Mouse (Mus musculus) embryonic facial prominence, embryonic 15.5 days (tissue): ENCODE results near the gene Ikzf1. TPM values are rescaled to one million over a fixed set of nuclear protein-coding genes. Genes with fewer than 3 reads are reported as not detected.

ENCODE experiments used
- ATAC-seq: fragments of 200-750 bp; cut with Nextera tagmentation; 2 replicates; pipeline ENCODE4 v1.8.0; 2017; ENCODE audit warnings: low read depth, moderate TSS enrichment; ENCODE audit not compliant: insufficient number of reproducible peaks, low FRiP score, low TSS enrichment
- H3K27ac ChIP-seq: fragments of 300-500 bp; sonication (generic); replicated peaks from 2 replicates; pipeline ENCODE4 v1.5.1; 2015; ENCODE audit warnings: mild to moderate bottlenecking, inconsistent platforms
- H3K27me3 ChIP-seq: fragments of 300-500 bp; sonication (generic); 2 replicates; pipeline ENCODE4 v1.6.1; 2015; ENCODE audit warnings: inconsistent platforms
- H3K36me3 ChIP-seq: fragments of 300-500 bp; sonication (generic); 2 replicates; pipeline ENCODE4 v1.6.1; 2015; ENCODE audit warnings: mild to moderate bottlenecking, inconsistent platforms
- H3K4me1 ChIP-seq: fragments of 300-500 bp; sonication (generic); 2 replicates; pipeline ENCODE4 v1.6.1; 2015; ENCODE audit warnings: inconsistent platforms
- H3K4me2 ChIP-seq: fragments of 300-500 bp; sonication (generic); replicated peaks from 2 replicates; pipeline ENCODE4 v1.6.1; 2015; ENCODE audit warnings: mild to moderate bottlenecking, inconsistent platforms
- H3K4me3 ChIP-seq: fragments of 300-500 bp; sonication (generic); replicated peaks from 2 replicates; pipeline ENCODE4 v1.5.1; 2015; ENCODE audit warnings: mild to moderate bottlenecking, inconsistent platforms
- H3K9ac ChIP-seq: fragments of 300-500 bp; sonication (generic); 2 replicates; pipeline ENCODE4 v1.6.1; 2015; ENCODE audit warnings: inconsistent platforms
- H3K9me3 ChIP-seq: fragments of 300-500 bp; sonication (generic); replicated peaks from 2 replicates; pipeline ENCODE4 v1.6.1; 2016; ENCODE audit warnings: inconsistent platforms
- WGBS: fragments of 180-500 bp; shearing (Covaris S2); methylation state at CpG from one replicate; pipeline ENCODE4 v1.1.7; 2015; 5-methylcytosine and 5-hydroxymethylcytosine counted together
- polyA plus RNA-seq: library from polyadenylated mRNA; unstranded; fragments of >200 nt; fragmentation: Nextera tagmentation; extraction: Ambion mirVana; gene quantifications from 2 replicates; pipeline ENCODE4 v1.2.1, GENCODE M21; 2015

The Ikzf1 gene
- polyA plus RNA-seq, 1 experiment from 2014 or later: 2.2 TPM

DNA sequence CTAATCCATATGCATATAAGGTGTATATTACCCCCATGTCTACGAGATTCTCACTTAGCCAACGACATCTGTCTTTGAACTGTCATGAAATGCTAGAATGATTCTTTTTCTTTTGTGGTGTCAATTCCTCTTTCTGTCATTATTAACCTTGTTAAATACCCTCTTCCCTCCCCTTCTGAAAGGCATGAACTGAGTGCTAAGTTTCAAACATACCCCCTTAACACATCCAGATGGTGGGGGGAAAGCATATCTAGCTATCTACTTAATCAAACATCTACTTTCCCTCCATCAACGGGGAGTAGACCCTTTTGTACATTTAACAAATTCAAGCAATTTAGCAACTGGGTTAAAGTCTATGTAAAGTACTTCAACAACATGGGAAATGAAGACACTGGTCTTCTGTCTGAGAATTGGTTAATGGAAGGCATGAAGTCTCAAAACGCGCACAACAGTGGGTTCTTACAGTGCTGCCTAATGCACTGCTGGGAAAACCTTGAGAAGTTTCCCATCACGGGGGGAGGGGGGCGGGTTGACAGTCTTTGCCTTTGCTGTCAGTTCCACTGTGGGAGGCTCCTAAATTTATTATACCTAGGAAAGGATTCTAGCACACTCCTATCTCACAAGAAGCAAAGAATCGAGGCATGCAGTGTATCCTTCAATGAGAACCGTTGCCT is 8.6 kb upstream of the Ikzf1 start:
- no peak for ATAC-seq
- no peaks in the 10 kb centered on the region for H3K36me3 ChIP-seq
- 77% methylated on average over 9 of the region's 9 CpGs for WGBS

DNA sequence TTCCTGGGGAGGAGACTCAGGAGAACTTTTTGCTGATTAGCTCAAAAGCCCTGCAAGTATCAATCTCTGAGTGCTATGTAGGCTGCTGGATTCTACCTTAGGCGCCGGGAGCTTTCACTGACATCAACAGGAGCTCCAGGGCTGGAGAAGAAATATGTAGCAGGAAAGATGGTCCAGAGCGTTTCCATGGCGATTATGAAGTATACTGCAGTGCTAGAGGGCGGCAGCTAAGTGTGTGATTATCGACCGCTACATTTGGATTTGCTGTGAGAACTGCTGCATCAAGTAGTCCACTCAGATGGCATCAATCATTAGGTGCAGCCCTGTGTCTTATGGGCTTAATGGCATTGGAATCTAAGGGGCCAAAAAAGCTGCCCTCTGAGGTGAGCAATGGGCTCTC is 7.6 kb upstream of the Ikzf1 start:
- no peak for ATAC-seq
- Histone ChIP-seq H3K9ac (no peak overlapping the region), H3K27me3 (no peaks in the 10 kb centered on the region; the same call in 1 of the 2 replicates), H3K4me2 (no peak overlapping the region), H3K27ac (no peak overlapping the region), H3K4me3 (no peak overlapping the region), H3K4me1 (no peaks in the 10 kb centered on the region), H3K36me3 (no peaks in the 10 kb centered on the region), H3K9me3 (no peaks in the 10 kb centered on the region)
- 76% methylated on average over 7 of the region's 7 CpGs for WGBS

More for the DNA sequence above, 8.6 kb upstream of the Ikzf1 start:
- H3K4me2 ChIP-seq: no peak overlapping the region
- H3K4me1 ChIP-seq: no peaks in the 10 kb centered on the region
- no peak overlapping the region for H3K27ac ChIP-seq
- no peaks in the 10 kb centered on the region for H3K9me3 ChIP-seq
- H3K27me3 ChIP-seq: no peaks in the 10 kb centered on the region; the same call in 1 of the 2 replicates
- no peak overlapping the region for H3K9ac ChIP-seq
- H3K4me3 ChIP-seq: no peak overlapping the region

DNA sequence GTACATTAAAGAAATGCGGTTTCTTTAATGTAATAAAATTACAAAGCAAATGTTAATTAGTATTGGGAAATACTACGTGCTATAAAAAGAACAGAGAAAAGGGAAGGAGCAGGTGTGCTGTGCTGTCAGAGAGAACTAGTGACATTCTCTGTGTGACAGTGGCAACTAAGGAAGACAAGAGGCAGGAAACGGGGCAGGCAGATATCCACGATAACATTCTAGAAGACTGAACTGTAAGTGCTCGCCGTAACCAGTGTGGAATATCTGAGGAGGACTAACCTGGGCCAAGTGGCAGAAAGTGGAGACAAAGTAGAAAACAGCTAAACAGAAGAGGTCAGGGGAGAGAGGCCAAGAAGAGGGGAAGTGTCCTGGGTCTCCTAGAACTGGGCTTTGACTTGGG is 5.8 kb upstream of the Ikzf1 start:
- no peak for ATAC-seq
- H3K27ac ChIP-seq: no peak overlapping the region
- no peaks in the 10 kb centered on the region for H3K9me3 ChIP-seq
- H3K4me2 ChIP-seq: no peak overlapping the region
- WGBS: 76% methylated on average over 6 of the region's 6 CpGs
- H3K4me3 ChIP-seq: no peak overlapping the region
- H3K27me3 ChIP-seq: peaks cover 14% of the 10 kb centered on the region
- no peak overlapping the region for H3K9ac ChIP-seq
- H3K36me3 ChIP-seq: no peaks in the 10 kb centered on the region
- H3K4me1 ChIP-seq: no peaks in the 10 kb centered on the region

DNA sequence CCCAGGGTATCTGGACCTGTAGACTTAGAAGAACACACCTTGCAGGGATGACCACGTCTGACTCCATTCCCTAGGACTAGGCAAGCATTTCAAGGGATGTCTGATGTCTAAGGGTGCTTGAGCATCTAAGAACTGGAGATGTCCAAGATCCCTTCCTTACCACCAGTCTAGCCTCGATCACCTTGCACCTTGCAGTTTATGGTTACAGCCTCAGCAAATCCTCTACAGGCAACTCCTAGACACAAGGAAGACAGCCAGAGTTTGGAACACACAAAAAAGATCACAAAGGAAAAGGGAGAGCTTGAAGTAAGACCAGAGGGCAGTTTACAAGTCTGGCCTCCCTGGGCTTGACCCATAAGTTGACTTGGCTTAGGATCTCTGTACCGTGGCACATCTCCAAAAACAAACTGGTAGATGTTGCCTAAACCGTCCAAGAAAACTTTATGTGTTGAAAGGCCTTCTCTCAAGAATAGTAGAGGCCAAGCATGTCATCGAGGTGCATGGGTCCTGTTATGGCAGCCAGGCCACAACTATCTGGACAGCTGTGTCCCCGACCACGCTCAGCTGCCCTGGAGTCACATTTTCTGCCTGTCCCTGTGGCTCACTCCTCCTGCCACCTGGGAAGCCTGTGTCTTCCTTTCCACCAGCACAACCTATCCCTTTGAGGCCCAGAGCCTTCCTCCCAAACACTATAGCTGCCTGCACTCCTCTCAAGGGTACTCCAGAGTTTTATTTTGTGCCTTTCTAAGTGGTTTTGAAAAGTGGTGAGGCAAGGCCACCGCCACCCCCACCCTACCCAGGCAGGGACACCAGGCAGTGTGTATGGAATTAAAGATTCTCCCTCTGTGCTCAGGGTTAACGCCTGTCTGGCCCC is 510 bp upstream of the Ikzf1 start:
- H3K4me3 ChIP-seq: no peak overlapping the region
- H3K4me1 ChIP-seq: peaks cover 11% of the 10 kb centered on the region
- peaks cover 53% of the 10 kb centered on the region for H3K27me3 ChIP-seq
- no peak overlapping the region for H3K9ac ChIP-seq
- H3K36me3 ChIP-seq: no peaks in the 10 kb centered on the region
- WGBS: 62% methylated on average over 9 of the region's 9 CpGs
- H3K9me3 ChIP-seq: no peaks in the 10 kb centered on the region
- H3K4me2 ChIP-seq: peak overlapping the region; percentile 98; the same call in 1 of the 2 replicates
- H3K27ac ChIP-seq: no peak overlapping the region
- no peak for ATAC-seq

DNA sequence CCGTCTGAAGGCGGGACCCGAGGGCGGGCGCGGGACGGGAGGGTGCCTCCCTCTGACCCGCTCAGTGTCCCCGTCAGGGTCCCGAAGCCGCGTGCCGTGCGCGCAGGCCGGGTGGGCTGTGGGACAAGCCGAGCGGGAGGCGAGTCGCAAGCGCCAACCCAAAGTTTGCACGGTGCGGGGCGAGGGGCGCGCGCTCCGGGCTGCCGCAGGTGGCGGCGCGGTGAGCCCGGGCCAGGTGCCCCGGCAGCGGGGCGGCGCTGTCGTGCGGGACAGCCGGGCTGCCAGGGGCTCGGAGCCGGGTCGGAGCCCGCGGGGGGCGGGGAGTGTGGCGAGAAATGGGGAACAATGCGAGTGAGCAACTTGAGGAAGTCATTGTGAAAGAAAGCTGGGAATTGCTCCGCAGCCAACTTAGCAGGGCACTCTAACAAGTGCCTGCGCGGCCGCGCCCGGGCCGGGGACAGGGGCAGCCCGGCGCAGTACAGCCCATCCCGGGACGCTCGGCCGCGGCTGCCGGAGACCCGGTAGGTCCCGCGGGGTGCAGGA is 1.1 kb downstream of the Ikzf1 start:
- no peak overlapping the region for H3K27ac ChIP-seq

GRCm38 (mm10) chr11:11686569-11687051 is 1.8 kb downstream of the Ikzf1 start:
- ATAC-seq: no peak
- WGBS: 13% methylated on average over 16 of the region's 16 CpGs
- H3K27ac ChIP-seq: no peak overlapping the region
- no peaks in the 10 kb centered on the region for H3K36me3 ChIP-seq
- peaks cover 53% of the 10 kb centered on the region for H3K27me3 ChIP-seq
- no peak overlapping the region; the same call in 1 of the 2 replicates for H3K9ac ChIP-seq
- H3K4me1 ChIP-seq: peaks cover 11% of the 10 kb centered on the region
- no peaks in the 10 kb centered on the region for H3K9me3 ChIP-seq
- peak overlapping the region; percentile 61 for H3K4me3 ChIP-seq
- H3K4me2 ChIP-seq: peak overlapping the region; percentile 98

More for the DNA sequence above, 1.1 kb downstream of the Ikzf1 start:
- no peaks in the 10 kb centered on the region for H3K36me3 ChIP-seq
- peaks cover 11% of the 10 kb centered on the region for H3K4me1 ChIP-seq
- H3K9me3 ChIP-seq: no peaks in the 10 kb centered on the region
- under 1% methylated on average over 65 of the region's 66 CpGs for WGBS
- peak; percentile 76 for ATAC-seq
- peaks cover 53% of the 10 kb centered on the region for H3K27me3 ChIP-seq
- H3K4me3 ChIP-seq: peak overlapping the region; percentile 61
- peak overlapping the region; percentile 98 for H3K4me2 ChIP-seq
- 0 out of 2 replicates have a peak overlapping the region, but pooled peaks have one; percentile 13 for H3K9ac ChIP-seq

GRCm38 (mm10) chr11:11687551-11688185 is 2.9 kb downstream of the Ikzf1 start:
- H3K4me2 ChIP-seq: no peak overlapping the region
- H3K9ac ChIP-seq: no peak overlapping the region
- no peak for ATAC-seq
- WGBS: 88% methylated on average over 8 of the region's 8 CpGs
- H3K27me3 ChIP-seq: peaks cover 49% of the 10 kb centered on the region
- H3K27ac ChIP-seq: no peak overlapping the region
- peaks cover 11% of the 10 kb centered on the region for H3K4me1 ChIP-seq
- H3K4me3 ChIP-seq: no peak overlapping the region
- H3K36me3 ChIP-seq: no peaks in the 10 kb centered on the region
- H3K9me3 ChIP-seq: no peaks in the 10 kb centered on the region

- no peak overlapping the region for H3K27ac ChIP-seq
- ATAC-seq: no peak
- no peak overlapping the region for H3K4me3 ChIP-seq
- 60% methylated on average over 6 of the region's 6 CpGs for WGBS
- H3K9ac ChIP-seq: no peak overlapping the region
- peaks cover 40% of the 10 kb centered on the region for H3K27me3 ChIP-seq
- no peaks in the 10 kb centered on the region for H3K9me3 ChIP-seq
- peaks cover 11% of the 10 kb centered on the region for H3K4me1 ChIP-seq
- no peaks in the 10 kb centered on the region for H3K36me3 ChIP-seq
- H3K4me2 ChIP-seq: no peak overlapping the region
Observed at GRCm38 (mm10) chr11:11688766-11689330, 4.0 kb downstream of the Ikzf1 start.

DNA sequence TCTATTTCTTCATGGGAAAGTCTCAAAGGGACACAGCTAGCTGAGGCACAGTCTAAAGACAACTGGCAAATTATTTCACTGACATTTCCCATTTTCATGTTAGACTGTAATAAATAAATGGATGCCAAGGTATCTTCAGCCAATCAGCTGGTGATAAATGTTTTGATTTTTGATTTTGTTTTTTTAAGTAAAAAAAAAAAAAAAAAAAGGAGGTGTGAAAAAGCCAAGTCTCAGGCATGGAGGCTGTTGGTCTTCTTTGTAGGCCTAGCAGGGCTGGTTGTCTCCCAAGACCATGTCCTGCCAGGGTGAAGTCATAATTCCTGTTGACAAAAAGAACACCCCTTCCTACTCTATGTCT is 4.9 kb downstream of the Ikzf1 start:
- H3K36me3 ChIP-seq: no peaks in the 10 kb centered on the region
- H3K9me3 ChIP-seq: no peaks in the 10 kb centered on the region
- H3K4me1 ChIP-seq: peaks cover 11% of the 10 kb centered on the region
- H3K9ac ChIP-seq: no peak overlapping the region
- H3K4me3 ChIP-seq: no peak overlapping the region
- H3K27me3 ChIP-seq: peaks cover 32% of the 10 kb centered on the region
- no peak for ATAC-seq
- no peak overlapping the region for H3K27ac ChIP-seq
- H3K4me2 ChIP-seq: no peak overlapping the region

DNA sequence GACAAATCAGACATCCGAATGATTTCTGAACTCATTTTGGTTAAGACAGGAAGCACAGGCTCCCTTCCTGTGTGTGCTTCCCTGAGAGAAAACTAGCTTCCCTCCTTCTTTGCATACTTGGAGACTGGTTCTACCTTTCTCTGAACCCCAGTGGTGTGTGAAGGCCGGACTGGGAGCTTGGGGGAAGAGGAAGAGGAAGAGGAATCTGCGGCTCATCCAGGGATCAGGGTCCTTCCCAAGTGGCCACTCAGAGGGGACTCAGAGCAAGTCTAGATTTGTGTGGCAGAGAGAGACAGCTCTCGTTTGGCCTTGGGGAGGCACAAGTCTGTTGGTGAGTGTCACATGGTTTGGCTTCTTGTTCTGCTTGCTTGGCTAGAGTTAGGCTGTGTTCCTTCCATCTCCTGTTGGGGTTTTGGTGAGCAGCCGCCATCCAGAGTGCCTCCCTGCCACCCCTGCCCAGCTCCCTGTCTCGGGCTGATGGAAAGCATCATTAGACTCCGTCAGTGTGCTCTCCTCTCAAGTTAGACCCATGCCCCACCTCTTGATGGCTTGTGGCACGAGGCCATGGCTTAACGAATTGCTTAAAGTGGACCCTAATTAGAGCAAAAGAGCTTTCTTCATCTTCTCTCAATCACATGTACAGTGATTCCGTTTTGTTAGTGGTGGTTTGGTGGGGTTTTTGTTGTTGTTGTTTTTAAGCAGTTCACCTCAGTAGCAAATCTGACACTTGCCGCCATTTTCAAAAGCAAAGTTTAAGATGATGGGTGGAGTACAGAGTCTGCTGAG is 5.4 kb downstream of the Ikzf1 start:
- 69% methylated on average over 11 of the region's 11 CpGs for WGBS

More for the DNA sequence above, 5.4 kb downstream of the Ikzf1 start:
- no peak overlapping the region for H3K4me3 ChIP-seq
- H3K9me3 ChIP-seq: no peaks in the 10 kb centered on the region
- no peak overlapping the region for H3K9ac ChIP-seq
- H3K27ac ChIP-seq: no peak overlapping the region
- H3K4me1 ChIP-seq: peaks cover 11% of the 10 kb centered on the region
- no peaks in the 10 kb centered on the region for H3K36me3 ChIP-seq
- no peak overlapping the region for H3K4me2 ChIP-seq
- H3K27me3 ChIP-seq: peaks cover 26% of the 10 kb centered on the region
- ATAC-seq: no peak
